Mouse (Mus musculus): ENCODE results near the gene Ccn2.

DNA sequence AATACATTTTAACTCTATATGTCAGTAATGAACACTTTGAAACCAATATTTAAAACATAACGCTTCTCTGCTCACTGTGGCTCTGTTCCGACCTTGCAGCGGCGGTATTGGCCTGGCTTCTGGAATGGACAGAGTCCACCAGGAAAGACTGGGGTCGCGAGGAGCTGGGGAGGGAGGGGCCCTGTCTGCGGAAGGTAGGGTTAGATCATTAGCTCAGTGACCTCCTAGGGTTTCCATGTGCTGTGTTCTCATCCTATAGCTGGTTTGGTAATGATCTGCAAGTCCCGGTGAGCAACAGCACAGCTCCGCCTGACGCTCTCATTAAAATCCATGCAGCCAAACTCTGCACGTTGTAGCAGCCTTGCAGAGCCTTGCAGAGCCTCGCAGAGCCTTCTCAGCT, 32.0 kb downstream of the Ccn2 start:
- TF ChIP-seq CTCF (IDR thresholded peaks at IDR 0.05; ENCODE audit: low read depth, low read length) = no peak
- no peak for TF ChIP-seq POLR2A (IDR thresholded peaks at IDR 0.05; ENCODE audit: borderline replicate concordance, low read depth, low read length)
